Mouse (Mus musculus): ENCODE measurements around the gene Vgll1. TPM values are rescaled to one million over a fixed set of nuclear protein-coding genes. Genes with fewer than 3 reads are reported as not detected.

Vgll1 gene
- polyA plus RNA-seq (2015; fragmentation: Nextera tagmentation; extraction: Ambion mirVana), result 0.30 TPM in 1 of 2 replicates, not detected in the other

DNA sequence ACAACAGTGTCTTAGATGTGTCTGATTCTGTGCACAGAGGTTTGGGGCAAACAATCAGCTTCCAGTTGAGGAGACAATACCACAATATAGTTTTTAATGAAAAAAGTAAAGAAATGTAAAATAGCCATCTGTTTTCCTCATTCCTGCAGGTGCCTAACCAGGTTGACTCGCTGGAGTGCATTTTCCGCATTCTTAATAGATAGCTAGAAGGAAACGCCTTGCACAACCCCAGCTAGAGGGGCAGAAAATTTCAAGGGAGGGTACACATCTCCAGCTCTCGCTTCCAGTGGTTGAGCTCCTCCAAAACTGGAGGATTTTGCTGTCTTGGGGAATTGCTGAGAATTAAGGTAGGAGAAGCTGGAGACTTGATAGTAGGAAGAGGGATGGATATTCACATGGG is at the start of gene Vgll1:
Gene Vgll1, plus strand, starts transcription at position 301 of the 400 bp plus-strand sequence.
- Histone ChIP-seq H3K9ac (no peak within 1 kb of the TSS), H3K36me3 (no peaks in the 10 kb centered on the region), H3K4me3 (no peak within 1 kb of the TSS), H3K27me3 (no peaks in the 10 kb centered on the region), H3K4me2 (no peak within 1 kb of the TSS), H3K27ac (no peak within 1 kb of the TSS), H3K9me3 (no peaks in the 10 kb centered on the region), H3K4me1 (no peaks in the 10 kb centered on the region)
- 70% methylated on average over 4 of the region's 4 CpGs for WGBS
- no peak for ATAC-seq (ENCODE audit: borderline replicate concordance, extremely low read depth, low FRiP score, low TSS enrichment)

DNA sequence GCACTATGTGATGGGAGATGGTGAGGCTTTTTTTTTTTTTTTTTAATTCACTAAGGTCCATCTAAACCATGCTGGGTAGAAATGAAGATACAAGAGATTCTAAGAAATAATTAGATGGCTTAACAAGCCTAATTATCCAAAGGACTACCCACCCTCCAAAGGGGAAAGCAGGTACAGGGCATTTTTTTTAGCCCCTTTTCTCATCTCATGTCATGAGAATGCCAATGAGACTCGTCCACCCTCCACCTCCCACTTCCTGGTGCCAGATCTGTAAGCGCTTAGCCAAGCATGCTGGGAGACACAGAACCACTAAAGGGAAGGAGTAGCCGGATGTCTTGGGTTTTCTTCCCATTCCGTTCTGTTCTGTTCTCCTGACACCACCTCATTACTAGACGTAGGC is 45.1 kb upstream of the Vgll1 start, which contains the start of gene Brs3:
Gene Brs3, plus strand, starts transcription at position 301 of the 400 bp plus-strand sequence.
- Histone ChIP-seq H3K9ac (no peak within 1 kb of the TSS), H3K4me1 (no peaks in the 10 kb centered on the region), H3K36me3 (no peaks in the 10 kb centered on the region), H3K4me2 (no peak within 1 kb of the TSS), H3K27me3 (no peaks in the 10 kb centered on the region), H3K27ac (no peak within 1 kb of the TSS), H3K9me3 (no peaks in the 10 kb centered on the region), H3K4me3 (no peak within 1 kb of the TSS)
- ATAC-seq (ENCODE audit: borderline replicate concordance, extremely low read depth, low FRiP score, low TSS enrichment), result no peak
- WGBS, result 72% methylated on average over 5 of the region's 5 CpGs

DNA sequence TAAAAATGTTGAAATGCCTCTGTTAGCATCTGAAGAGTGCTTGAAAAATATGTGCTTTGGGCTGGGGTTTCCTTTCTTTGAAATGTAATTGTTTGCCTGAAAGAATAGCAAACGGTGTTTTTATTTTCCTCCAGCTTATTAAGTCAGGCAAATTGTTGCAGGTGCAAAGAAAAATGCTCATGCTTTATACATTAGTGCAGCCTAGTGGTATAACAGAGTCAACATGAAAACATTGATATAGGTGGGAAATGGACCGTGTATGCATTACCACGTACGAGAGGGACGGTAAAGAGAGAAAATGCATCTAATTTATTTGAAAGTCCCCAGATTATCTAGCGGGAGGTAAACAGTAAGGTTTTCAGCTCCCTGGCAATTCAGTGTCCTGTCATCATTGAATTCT is 44.0 kb upstream of the Vgll1 start:
- no peak overlapping the region for H3K9ac ChIP-seq
- no peaks in the 10 kb centered on the region for H3K9me3 ChIP-seq
- no peak overlapping the region for H3K4me2 ChIP-seq
- H3K27me3 ChIP-seq, result no peaks in the 10 kb centered on the region
- no peak for ATAC-seq (ENCODE audit: borderline replicate concordance, extremely low read depth, low FRiP score, low TSS enrichment)
- no peak overlapping the region for H3K4me3 ChIP-seq
- no peaks in the 10 kb centered on the region for H3K36me3 ChIP-seq
- no peak overlapping the region for H3K27ac ChIP-seq
- WGBS, result 85% methylated on average over 6 of the region's 6 CpGs
- no peaks in the 10 kb centered on the region for H3K4me1 ChIP-seq

DNA sequence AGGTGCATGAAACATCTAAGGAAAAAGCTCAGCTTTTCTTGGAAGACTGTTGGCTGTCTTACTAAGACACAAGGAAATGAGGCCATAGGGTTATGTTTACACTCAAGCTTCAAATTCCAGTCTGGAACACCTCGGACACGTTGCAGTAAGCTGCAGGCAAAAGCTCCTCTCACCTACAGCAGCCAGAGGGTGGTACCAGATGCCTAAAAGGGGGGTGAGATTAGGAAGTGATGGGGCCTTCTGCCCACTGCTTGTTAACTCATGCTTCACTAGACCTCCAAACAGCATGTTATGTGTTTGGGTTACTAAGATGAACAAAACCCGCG is 35.1 kb upstream of the Vgll1 start:
- Histone ChIP-seq H3K27ac (peak overlapping the region; percentile 96), H3K9ac (peak overlapping the region; percentile 64), H3K27me3 (no peaks in the 10 kb centered on the region), H3K9me3 (no peaks in the 10 kb centered on the region), H3K36me3 (peaks cover 9% of the 10 kb centered on the region), H3K4me2 (peak overlapping the region; percentile 52), H3K4me1 (no peaks in the 10 kb centered on the region), H3K4me3 (peak overlapping the region; percentile 62)
- 11% methylated on average over 4 of the region's 4 CpGs for WGBS
- ATAC-seq (ENCODE audit: borderline replicate concordance, extremely low read depth, low FRiP score, low TSS enrichment), result peak; percentile 43; the same call in 1 of the 2 replicates

DNA sequence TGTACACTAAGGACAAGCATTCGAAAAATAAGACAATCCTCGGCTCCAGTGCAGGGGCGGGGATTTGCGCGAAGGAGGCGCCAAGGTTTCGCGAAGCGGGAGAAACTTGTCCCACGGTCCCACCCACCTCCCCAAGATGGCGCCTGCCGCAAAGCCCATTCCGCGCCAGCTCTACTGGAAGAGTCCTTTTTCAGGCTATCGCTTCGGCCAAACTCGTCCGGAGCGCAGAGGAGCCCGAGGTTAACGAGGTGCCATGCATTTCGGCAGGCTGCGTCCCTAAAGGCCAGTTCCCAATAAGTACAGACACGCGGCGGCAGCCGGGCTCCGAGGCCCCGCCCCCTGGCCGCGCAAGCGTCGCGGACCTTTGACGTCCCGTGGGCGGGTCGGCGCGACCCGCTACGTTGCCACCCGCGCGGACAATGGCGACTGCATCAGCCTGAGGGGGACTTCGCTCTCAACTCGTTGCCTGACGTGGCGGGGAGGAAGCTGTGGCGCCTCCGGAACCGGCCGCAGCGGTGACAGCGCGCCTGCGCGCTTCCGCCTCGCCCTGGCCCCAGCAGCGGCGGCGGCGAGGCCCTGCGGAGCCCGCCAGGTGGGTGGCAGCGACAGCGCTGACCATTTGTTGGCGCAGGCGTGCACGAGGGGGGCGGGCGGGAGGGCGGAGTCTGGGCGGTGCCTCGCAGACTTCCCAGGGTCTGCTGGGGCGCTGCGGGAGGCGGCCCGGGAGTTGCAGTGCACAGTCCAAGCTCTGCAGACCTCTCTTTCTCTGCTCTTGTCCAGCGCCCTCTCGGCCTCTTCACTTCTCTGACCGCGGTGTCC is 34.5 kb upstream of the Vgll1 start, which contains the start of gene Htatsf1:
Gene Htatsf1, plus strand, starts transcription at position 410 of the 819 bp plus-strand sequence.
- peak within 1 kb of the TSS; percentile 52 for H3K4me2 ChIP-seq
- peak within 1 kb of the TSS; percentile 62 for H3K4me3 ChIP-seq
- peak within 1 kb of the TSS; percentile 64 for H3K9ac ChIP-seq
- peaks cover 9% of the 10 kb centered on the region for H3K36me3 ChIP-seq
- H3K27ac ChIP-seq, result peak within 1 kb of the TSS; percentile 96
- no peaks in the 10 kb centered on the region for H3K9me3 ChIP-seq
- ATAC-seq (ENCODE audit: borderline replicate concordance, extremely low read depth, low FRiP score, low TSS enrichment), result peak; percentile 97
- WGBS, result 16% methylated on average over 74 of the region's 85 CpGs
- H3K4me1 ChIP-seq, result no peaks in the 10 kb centered on the region
- no peaks in the 10 kb centered on the region for H3K27me3 ChIP-seq

DNA sequence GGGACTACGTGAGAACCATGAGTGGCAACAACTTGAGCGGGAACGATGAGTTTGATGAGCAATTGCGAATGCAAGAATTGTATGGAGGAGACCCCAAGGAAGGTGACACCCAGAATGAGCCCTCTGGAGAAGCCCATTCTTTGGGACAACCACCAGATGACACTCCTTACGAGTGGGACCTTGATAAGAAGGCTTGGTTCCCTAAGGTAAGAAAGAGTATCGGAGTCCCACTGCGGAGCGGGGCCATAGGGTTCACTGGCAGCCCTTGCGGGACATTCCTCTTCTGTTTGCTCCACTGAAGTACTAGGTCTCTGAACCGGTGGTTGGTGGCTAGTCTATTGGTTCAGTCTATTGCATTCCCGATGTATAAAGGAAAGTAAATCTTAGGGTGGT is 33.9 kb upstream of the Vgll1 start:
- Histone ChIP-seq H3K9ac (peak overlapping the region; percentile 64), H3K36me3 (peaks cover 9% of the 10 kb centered on the region), H3K4me3 (peak overlapping the region; percentile 62), H3K27ac (peak overlapping the region; percentile 96; the same call in 1 of the 2 replicates), H3K9me3 (no peaks in the 10 kb centered on the region), H3K4me2 (peak overlapping the region; percentile 49), H3K4me1 (no peaks in the 10 kb centered on the region), H3K27me3 (no peaks in the 10 kb centered on the region)
- 15% methylated on average over 11 of the region's 11 CpGs for WGBS
- ATAC-seq (ENCODE audit: borderline replicate concordance, extremely low read depth, low FRiP score, low TSS enrichment), result peak; percentile 16; the same call in 1 of the 2 replicates

DNA sequence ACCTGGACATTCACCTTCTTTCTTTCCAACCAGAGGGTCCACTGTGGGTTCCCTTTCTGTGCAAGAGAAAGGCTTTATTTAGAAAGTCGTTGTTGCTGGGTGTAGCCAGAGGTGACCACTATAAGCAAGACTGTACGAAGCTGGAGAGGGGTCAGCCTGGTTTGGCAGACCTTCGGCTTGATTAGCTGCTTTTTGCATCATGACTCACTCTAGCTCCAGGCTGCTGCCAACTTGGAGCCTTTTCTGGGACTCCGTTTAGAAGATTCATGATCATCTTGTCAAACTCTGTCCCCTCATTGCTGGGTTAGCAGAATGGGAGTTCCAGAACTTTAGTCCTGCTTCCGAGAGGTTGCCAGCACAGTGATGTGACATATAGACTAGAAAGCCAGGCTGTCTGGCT is 6.4 kb upstream of the Vgll1 start:
- H3K4me1 ChIP-seq, result no peaks in the 10 kb centered on the region
- no peak for ATAC-seq (ENCODE audit: borderline replicate concordance, extremely low read depth, low FRiP score, low TSS enrichment)
- WGBS, result 58% methylated on average over 5 of the region's 5 CpGs

DNA sequence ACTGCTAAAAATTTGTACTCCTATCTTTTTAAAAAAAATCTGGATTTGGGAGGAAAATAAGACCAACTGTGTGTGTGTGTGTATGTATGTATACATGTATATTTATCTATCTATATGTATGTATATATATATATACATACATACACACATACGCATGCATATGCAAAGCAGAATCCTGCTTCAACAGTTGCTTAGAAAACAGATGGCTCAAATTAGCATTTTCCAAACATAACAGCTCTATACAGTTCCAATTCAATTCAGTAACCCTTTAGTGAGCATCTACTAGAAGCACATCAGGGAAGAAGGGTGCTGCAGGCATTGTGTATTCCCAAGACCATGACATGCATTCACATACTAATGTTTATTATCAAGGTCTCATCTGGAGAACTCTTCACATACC is 15.5 kb downstream of the Vgll1 start:
- Histone ChIP-seq H3K36me3 (no peaks in the 10 kb centered on the region), H3K9me3 (no peaks in the 10 kb centered on the region), H3K27ac (no peak overlapping the region), H3K4me2 (no peak overlapping the region), H3K9ac (no peak overlapping the region), H3K4me1 (no peaks in the 10 kb centered on the region), H3K4me3 (no peak overlapping the region), H3K27me3 (no peaks in the 10 kb centered on the region)
- WGBS, result 92% methylated on average over 1 of the region's 1 CpGs
- ATAC-seq (ENCODE audit: borderline replicate concordance, extremely low read depth, low FRiP score, low TSS enrichment), result no peak

More for the DNA sequence above, 6.4 kb upstream of the Vgll1 start:
- Histone ChIP-seq H3K4me2 (no peak overlapping the region), H3K9ac (no peak overlapping the region), H3K36me3 (no peaks in the 10 kb centered on the region), H3K4me3 (no peak overlapping the region), H3K9me3 (no peaks in the 10 kb centered on the region), H3K27me3 (no peaks in the 10 kb centered on the region), H3K27ac (no peak overlapping the region)

DNA sequence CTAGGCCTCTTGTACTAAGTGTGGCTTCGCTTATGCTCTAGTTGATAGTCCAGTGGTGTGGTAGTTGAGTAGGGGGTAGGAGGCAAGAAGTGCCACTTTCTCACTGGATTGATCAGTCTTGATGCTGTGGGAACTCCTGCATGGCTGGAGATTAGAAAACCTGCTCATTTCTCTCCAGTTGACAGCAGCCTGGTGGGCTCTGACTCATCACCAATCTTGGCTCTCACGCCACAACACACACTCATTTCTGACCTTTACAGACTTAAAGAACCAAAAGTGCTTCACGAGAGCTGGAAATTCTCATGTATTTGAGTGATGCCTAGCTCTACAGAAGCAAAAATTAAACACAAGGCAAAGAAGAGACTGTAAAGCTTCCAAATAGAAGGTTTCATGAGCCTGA is 19.1 kb downstream of the Vgll1 start:
- Histone ChIP-seq H3K27me3 (no peaks in the 10 kb centered on the region), H3K4me1 (no peaks in the 10 kb centered on the region), H3K36me3 (no peaks in the 10 kb centered on the region), H3K27ac (no peak overlapping the region), H3K4me3 (no peak overlapping the region), H3K9ac (no peak overlapping the region), H3K9me3 (no peaks in the 10 kb centered on the region), H3K4me2 (no peak overlapping the region)
- WGBS, result 81% methylated on average over 3 of the region's 3 CpGs
- no peak for ATAC-seq (ENCODE audit: borderline replicate concordance, extremely low read depth, low FRiP score, low TSS enrichment)

DNA sequence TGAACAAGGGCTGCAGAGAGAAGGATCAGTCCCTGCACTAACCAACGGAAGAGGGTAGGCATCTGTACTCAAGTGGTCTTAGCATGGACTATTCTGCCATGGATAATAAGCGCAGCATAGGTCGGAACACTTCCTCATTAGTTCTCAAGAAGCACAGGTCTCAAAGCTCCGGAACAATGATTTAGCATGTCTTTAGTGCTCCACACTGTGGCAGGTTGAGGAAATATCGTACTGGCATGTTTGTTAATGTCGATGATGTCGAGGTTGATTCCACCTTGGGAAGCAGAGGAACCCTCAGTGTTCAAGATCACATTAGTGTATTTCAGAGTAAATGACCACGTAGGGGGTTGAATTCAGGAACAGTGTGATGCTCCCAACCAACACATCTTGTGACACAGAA is 30.2 kb downstream of the Vgll1 start:
- Histone ChIP-seq H3K4me1 (no peaks in the 10 kb centered on the region), H3K4me3 (no peak overlapping the region), H3K27me3 (no peaks in the 10 kb centered on the region), H3K9me3 (no peaks in the 10 kb centered on the region), H3K27ac (no peak overlapping the region), H3K36me3 (no peaks in the 10 kb centered on the region), H3K9ac (no peak overlapping the region), H3K4me2 (no peak overlapping the region)
- no peak for ATAC-seq (ENCODE audit: borderline replicate concordance, extremely low read depth, low FRiP score, low TSS enrichment)
- WGBS, result 66% methylated on average over 8 of the region's 8 CpGs

DNA sequence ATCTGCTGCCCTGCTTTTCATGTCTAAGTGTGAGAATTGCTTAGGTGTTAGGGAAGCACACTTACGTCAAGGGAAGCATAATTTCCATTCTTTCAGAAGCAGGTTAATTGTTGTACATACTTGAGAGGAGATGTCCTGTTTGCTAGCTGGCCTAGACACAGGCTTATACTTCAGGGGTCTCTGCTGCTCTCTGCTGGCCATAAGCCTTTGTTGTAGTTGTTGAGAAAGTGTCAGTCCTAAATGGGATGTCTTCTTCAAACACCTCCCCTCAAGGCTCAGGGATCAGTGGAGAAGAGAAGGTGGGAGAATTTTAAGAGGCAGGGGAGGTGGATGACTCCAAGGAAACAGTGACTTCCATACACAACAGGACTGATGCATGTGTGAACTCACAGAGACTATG is 32.9 kb downstream of the Vgll1 start:
- no peak overlapping the region for H3K4me2 ChIP-seq
- no peak overlapping the region for H3K9ac ChIP-seq
- no peaks in the 10 kb centered on the region for H3K9me3 ChIP-seq
- no peaks in the 10 kb centered on the region for H3K4me1 ChIP-seq
- ATAC-seq (ENCODE audit: borderline replicate concordance, extremely low read depth, low FRiP score, low TSS enrichment), result no peak
- H3K27ac ChIP-seq, result no peak overlapping the region
- 67% methylated on average over 1 of the region's 1 CpGs for WGBS
- H3K4me3 ChIP-seq, result no peak overlapping the region
- no peaks in the 10 kb centered on the region for H3K27me3 ChIP-seq
- no peaks in the 10 kb centered on the region for H3K36me3 ChIP-seq

DNA sequence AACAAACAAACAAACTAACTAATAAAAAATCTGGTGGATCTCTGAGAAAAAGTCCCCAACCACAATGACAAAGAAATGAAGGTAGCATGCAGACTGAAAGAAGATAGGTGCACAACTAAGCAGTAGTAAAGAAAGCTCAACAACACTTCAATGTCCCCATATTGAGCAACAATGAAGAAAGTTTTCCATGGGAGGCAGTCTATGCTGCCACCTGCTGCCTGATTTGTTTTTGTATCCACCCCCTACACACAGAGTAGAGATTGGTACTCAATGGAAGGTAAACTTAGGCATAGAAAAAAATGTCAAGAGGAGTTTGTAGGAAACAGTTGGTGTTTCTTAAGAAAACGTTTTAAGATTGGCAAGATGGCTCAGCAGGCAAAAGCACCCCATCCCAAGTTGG is 42.7 kb downstream of the Vgll1 start:
- H3K4me3 ChIP-seq, result no peak overlapping the region
- H3K4me1 ChIP-seq, result no peaks in the 10 kb centered on the region
- no peaks in the 10 kb centered on the region for H3K36me3 ChIP-seq
- no peaks in the 10 kb centered on the region for H3K9me3 ChIP-seq
- no peak overlapping the region for H3K9ac ChIP-seq
- no peak for ATAC-seq (ENCODE audit: borderline replicate concordance, extremely low read depth, low FRiP score, low TSS enrichment)
- 0% methylated on average over 1 of the region's 1 CpGs for WGBS
- no peak overlapping the region for H3K27ac ChIP-seq
- H3K4me2 ChIP-seq, result no peak overlapping the region
- H3K27me3 ChIP-seq, result no peaks in the 10 kb centered on the region

All from lung, embryonic 15.5 days (tissue).